Mouse (Mus musculus): ENCODE results near the gene Zfp119b.

DNA sequence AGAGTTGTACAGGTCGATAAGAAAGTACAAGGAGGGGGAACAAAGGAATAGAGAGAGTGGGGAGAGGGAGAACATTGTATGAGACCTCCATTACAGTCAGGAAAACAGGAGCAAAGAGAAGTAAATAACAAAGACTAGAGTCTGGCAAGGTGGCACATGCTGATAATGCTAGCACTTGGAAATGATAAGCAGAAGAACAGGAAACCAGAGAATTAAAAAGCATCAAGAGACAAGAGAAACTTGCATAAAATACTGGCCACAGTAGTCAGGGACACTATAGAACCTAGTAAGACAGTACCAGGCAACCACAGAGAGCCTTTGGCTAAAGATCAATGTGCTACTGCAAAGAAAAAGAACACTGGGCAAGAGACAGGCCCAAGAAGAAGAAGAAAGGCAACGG is 16.7 kb downstream of the Zfp119b start:
- TF ChIP-seq CTCF (IDR thresholded peaks at IDR 0.05; ENCODE audit: low read depth, low read length): no peak
- no peak for TF ChIP-seq EP300 (IDR thresholded peaks at IDR 0.05; ENCODE audit: insufficient read depth, low read depth, low read length)
